Mouse (Mus musculus) intestine, embryonic 14.5 days (tissue): ENCODE measurements around the gene Rragc. TPM values are rescaled to one million over a fixed set of nuclear protein-coding genes. Genes with fewer than 3 reads are reported as not detected.
A peak's percentile ranks its signal among the peaks of the same experiment; 100 is the strongest.

Experiments
- ATAC-seq: fragments of 200-750 bp; cut with Nextera tagmentation; replicated peaks from 2 replicates; pipeline ENCODE4 v1.8.0; 2017; ENCODE audit warnings: low read depth, moderate number of reproducible peaks, moderate TSS enrichment, moderate library complexity; ENCODE audit not compliant: low FRiP score, low TSS enrichment
- DNase-seq: peaks from one replicate; pipeline ENCODE4 v3.0.0-alpha.2; 2018; ENCODE audit warnings: low spot score
- H3K27ac ChIP-seq: fragments of 300-500 bp; sonication (generic); 2 replicates; pipeline ENCODE4 v1.5.1; 2014; ENCODE audit warnings: low read depth, mild to moderate bottlenecking, control low read depth
- H3K27me3 ChIP-seq: fragments of 300-500 bp; sonication (generic); replicated peaks from 2 replicates; pipeline ENCODE4 v1.6.1; 2014; ENCODE audit warnings: low read length, control low read depth; ENCODE audit not compliant: control insufficient read depth, insufficient read depth
- H3K36me3 ChIP-seq: fragments of 300-500 bp; sonication (generic); 2 replicates; pipeline ENCODE4 v1.6.1; 2014; ENCODE audit warnings: low read length, control low read depth; ENCODE audit not compliant: control insufficient read depth, insufficient read depth
- H3K4me1 ChIP-seq: fragments of 300-500 bp; sonication (generic); replicated peaks from 2 replicates; pipeline ENCODE4 v1.6.1; 2014; ENCODE audit warnings: low read length, control low read depth, mixed read lengths; ENCODE audit not compliant: control insufficient read depth, insufficient read depth
- H3K4me2 ChIP-seq: fragments of 300-500 bp; sonication (generic); 2 replicates; pipeline ENCODE4 v1.6.1; 2014; ENCODE audit warnings: low read length
- H3K4me3 ChIP-seq: fragments of 300-500 bp; sonication (generic); 2 replicates; pipeline ENCODE4 v1.5.1; 2014; ENCODE audit warnings: low read depth, low read length, control low read depth, mixed read lengths
- H3K9ac ChIP-seq: fragments of 300-500 bp; sonication (generic); 2 replicates; pipeline ENCODE4 v1.6.1; 2014; ENCODE audit warnings: mild to moderate bottlenecking, low read length
- H3K9me3 ChIP-seq: fragments of 300-500 bp; sonication (generic); 2 replicates; pipeline ENCODE4 v1.6.1; 2016; ENCODE audit warnings: low read length, control low read depth; ENCODE audit not compliant: control insufficient read depth
- WGBS: fragments of 180-500 bp; shearing (Covaris S2); extraction: QIAGEN DNeasy Blood & Tissue Kit; methylation state at CpG from one replicate; pipeline ENCODE4 v1.1.7; 2014; 5-methylcytosine and 5-hydroxymethylcytosine counted together
- polyA plus RNA-seq: library from polyadenylated mRNA; unstranded; fragments of >200 nt; fragmentation: Nextera tagmentation; extraction: Ambion mirVana; gene quantifications from 2 replicates; pipeline ENCODE4 v1.2.1, GENCODE M21; 2014

Gene Rragc
- 50.6 and 51.9 TPM in 2 replicates for polyA plus RNA-seq

GRCm38 (mm10) chr4:123916748-123917547 is at the start of gene Rragc:
TSS of gene Rragc (plus strand) at chr4:123917446.
- peak; percentile 99 for ATAC-seq
- peaks cover 9% of the 10 kb centered on the region for H3K4me1 ChIP-seq
- H3K27ac ChIP-seq = peak within 1 kb of the TSS; percentile 73
- H3K9ac ChIP-seq = peak within 1 kb of the TSS; percentile 82
- H3K4me2 ChIP-seq = peak within 1 kb of the TSS; percentile 73
- peak within 1 kb of the TSS; percentile 95 for H3K4me3 ChIP-seq
- peaks cover 33% of the 10 kb centered on the region for H3K36me3 ChIP-seq
- DNase-seq = peak; percentile 100
- H3K27me3 ChIP-seq = no peaks in the 10 kb centered on the region
- WGBS = under 1% methylated on average over 48 of the region's 49 CpGs
- no peaks in the 10 kb centered on the region for H3K9me3 ChIP-seq

GRCm38 (mm10) chr4:123893726-123894125 is 23.5 kb upstream of the Rragc start:
- Histone ChIP-seq H3K4me1 (no peaks in the 10 kb centered on the region), H3K4me2 (no peak overlapping the region), H3K36me3 (no peaks in the 10 kb centered on the region), H3K4me3 (no peak overlapping the region), H3K9me3 (no peaks in the 10 kb centered on the region), H3K27ac (no peak overlapping the region), H3K27me3 (no peaks in the 10 kb centered on the region), H3K9ac (no peak overlapping the region)
- 84% methylated on average over 5 of the region's 5 CpGs for WGBS
- no peak for ATAC-seq
- no peak for DNase-seq

DNA sequence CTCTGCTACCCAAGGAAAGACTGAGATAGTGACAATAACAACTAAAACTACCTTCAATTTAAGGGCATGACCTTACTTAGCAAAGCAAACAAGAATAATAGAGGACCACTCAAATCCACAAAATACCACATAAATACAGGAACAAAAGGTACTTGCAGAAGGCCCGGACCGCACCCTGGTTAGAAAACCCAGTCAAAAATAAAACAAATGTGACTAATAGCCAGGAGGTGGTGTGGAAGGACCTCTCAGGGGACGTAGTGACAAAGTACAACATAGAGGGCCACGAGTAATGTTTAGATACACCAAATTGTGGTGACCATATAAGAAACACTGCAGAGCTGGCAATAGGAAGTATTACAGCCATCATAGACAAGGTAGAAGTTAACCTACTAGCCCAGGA is 23.0 kb upstream of the Rragc start:
- no peaks in the 10 kb centered on the region for H3K27me3 ChIP-seq
- H3K27ac ChIP-seq = no peak overlapping the region
- 87% methylated on average over 4 of the region's 4 CpGs for WGBS
- H3K4me2 ChIP-seq = no peak overlapping the region
- ATAC-seq (no peak), DNase-seq (no peak)
- no peaks in the 10 kb centered on the region for H3K4me1 ChIP-seq
- no peaks in the 10 kb centered on the region for H3K9me3 ChIP-seq
- H3K36me3 ChIP-seq = no peaks in the 10 kb centered on the region
- H3K4me3 ChIP-seq = no peak overlapping the region
- no peak overlapping the region for H3K9ac ChIP-seq

DNA sequence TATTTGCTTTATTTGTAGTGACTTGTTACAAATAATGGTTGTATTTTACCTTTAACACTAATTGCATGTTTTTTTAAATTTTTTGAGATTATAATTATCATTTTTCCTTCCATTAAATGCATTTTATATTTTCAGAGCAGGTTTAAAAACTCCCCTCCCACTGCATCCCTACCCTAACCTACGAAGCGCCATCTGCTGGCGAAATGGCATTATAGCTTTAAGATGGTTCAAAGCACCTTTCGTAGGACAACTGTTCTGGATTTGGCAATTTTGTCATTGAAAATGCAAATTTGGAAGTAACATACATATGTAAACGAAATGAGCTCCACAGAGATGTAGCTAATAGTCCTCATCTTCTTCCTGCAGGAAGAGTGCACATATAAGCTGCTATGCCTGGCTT is 18.6 kb upstream of the Rragc start:
- Histone ChIP-seq H3K27me3 (no peaks in the 10 kb centered on the region), H3K4me1 (no peaks in the 10 kb centered on the region), H3K36me3 (no peaks in the 10 kb centered on the region), H3K9me3 (no peaks in the 10 kb centered on the region), H3K4me2 (no peak overlapping the region), H3K4me3 (no peak overlapping the region), H3K9ac (no peak overlapping the region), H3K27ac (no peak overlapping the region)
- 15% methylated on average over 5 of the region's 5 CpGs for WGBS
- ATAC-seq (no peak), DNase-seq (peak; percentile 78)

GRCm38 (mm10) chr4:123903432-123903831 is 13.8 kb upstream of the Rragc start:
- Histone ChIP-seq H3K4me2 (no peak overlapping the region), H3K27me3 (no peaks in the 10 kb centered on the region), H3K9me3 (no peaks in the 10 kb centered on the region), H3K27ac (no peak overlapping the region), H3K4me3 (no peak overlapping the region), H3K36me3 (peaks cover under 1% of the 10 kb centered on the region), H3K4me1 (peaks cover 10% of the 10 kb centered on the region), H3K9ac (no peak overlapping the region)
- DNase-seq = no peak
- 80% methylated on average over 3 of the region's 3 CpGs for WGBS
- no peak for ATAC-seq

DNA sequence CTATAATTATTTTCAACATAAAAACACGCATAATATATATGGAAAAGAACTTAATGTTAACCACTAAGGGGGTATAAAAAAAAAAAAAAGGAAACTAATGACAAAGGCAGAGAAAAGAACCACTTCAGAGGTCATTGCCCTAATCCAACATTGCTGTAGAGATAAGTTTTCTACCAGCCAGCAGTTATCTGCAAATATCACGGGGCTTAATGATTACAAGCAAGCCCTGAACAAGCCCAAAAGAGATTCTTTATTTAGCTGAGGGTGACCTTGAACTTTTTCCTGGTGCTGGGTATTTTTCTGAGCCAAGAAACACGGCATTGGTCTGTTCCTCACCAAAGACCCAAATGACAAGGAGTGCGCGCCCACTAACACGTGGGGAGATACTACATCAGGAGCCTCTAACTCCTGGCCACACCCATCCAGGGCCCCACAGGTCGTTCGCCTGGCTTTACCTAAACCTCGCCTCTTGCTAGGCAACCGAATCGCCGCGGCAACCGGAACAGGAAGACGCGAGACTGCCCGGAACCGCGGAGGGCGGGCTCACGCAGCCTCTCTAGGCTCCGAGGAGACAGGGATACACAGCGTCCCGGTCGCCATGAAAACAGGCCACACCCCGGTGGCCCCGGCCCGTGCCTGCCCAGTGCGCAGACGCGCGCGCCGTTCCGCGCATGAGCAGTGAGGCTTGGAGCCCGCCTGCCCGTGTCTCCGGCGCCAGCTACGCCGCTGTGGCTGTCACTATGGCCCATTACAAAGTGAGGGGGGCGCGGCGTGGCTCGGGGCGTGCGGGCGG is 12.7 kb upstream of the Rragc start, which contains the start of gene Mycbp:
Gene Mycbp (plus strand): TSS at position 500 of the 793 bp plus-strand sequence.
- peaks cover 10% of the 10 kb centered on the region for H3K4me1 ChIP-seq
- 2% methylated on average over 45 of the region's 49 CpGs for WGBS
- peak; percentile 100 for ATAC-seq

GRCm38 (mm10) chr4:123905126-123905668 is 12.0 kb upstream of the Rragc start:
- ATAC-seq (no peak), DNase-seq (no peak)
- H3K36me3 ChIP-seq = peaks cover 16% of the 10 kb centered on the region
- no peaks in the 10 kb centered on the region for H3K9me3 ChIP-seq
- no peaks in the 10 kb centered on the region for H3K27me3 ChIP-seq
- peak overlapping the region; percentile 72 for H3K4me2 ChIP-seq
- peak overlapping the region; percentile 65 for H3K9ac ChIP-seq
- peak overlapping the region; percentile 83 for H3K27ac ChIP-seq
- peak overlapping the region; percentile 71 for H3K4me3 ChIP-seq
- H3K4me1 ChIP-seq = peaks cover 10% of the 10 kb centered on the region
- under 1% methylated on average over 52 of the region's 53 CpGs for WGBS

More for the DNA sequence above, 12.7 kb upstream of the Rragc start, which contains the start of gene Mycbp:
- peaks cover 11% of the 10 kb centered on the region for H3K36me3 ChIP-seq
- peak within 1 kb of the TSS; percentile 65 for H3K9ac ChIP-seq
- H3K4me2 ChIP-seq = peak within 1 kb of the TSS; percentile 72
- no peaks in the 10 kb centered on the region for H3K27me3 ChIP-seq
- H3K27ac ChIP-seq = peak within 1 kb of the TSS; percentile 83
- H3K4me3 ChIP-seq = peak within 1 kb of the TSS; percentile 71
- no peaks in the 10 kb centered on the region for H3K9me3 ChIP-seq
- peak; percentile 97 for DNase-seq

DNA sequence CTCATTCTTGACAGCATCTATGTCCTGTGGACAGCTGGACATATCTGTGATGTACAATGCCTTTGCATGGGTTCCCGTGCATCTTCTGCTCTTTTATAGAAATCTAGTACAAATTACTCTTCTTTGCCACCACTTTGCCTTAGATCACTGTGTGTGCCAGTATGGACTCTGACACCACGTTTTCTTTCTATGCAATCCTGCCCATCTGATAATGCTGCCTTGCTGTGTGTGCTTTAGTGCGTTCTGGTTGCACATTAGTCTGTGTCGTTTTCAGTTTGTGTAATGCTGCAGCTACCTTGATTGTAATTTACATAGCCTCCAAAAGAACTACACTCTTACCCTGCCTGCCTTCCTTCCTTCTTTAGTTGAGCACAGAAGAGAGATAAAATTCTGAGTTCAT is 5.7 kb upstream of the Rragc start:
- Histone ChIP-seq H3K27ac (no peak overlapping the region), H3K4me3 (no peak overlapping the region), H3K27me3 (no peaks in the 10 kb centered on the region), H3K9me3 (no peaks in the 10 kb centered on the region), H3K4me1 (peaks cover 3% of the 10 kb centered on the region), H3K36me3 (peaks cover 46% of the 10 kb centered on the region), H3K9ac (no peak overlapping the region), H3K4me2 (no peak overlapping the region)
- 88% methylated on average over 4 of the region's 4 CpGs for WGBS
- ATAC-seq = no peak
- DNase-seq = no peak
